Mouse (Mus musculus): Measurements from ENCODE around the gene Tie1. TPM values are rescaled to one million over a fixed set of nuclear protein-coding genes. Genes with fewer than 3 reads are reported as not detected.
"Not testable (repeated sequence)": the region's sequence is repeated elsewhere in the genome, so short reads cannot be mapped to it uniquely, and the experiment has no call there.

Tie1 gene
- total RNA-seq (2021): 10 to 100 TPM; 11.0 to 14.3 TPM
- long read RNA-seq, experiment 1, full-length matches to known transcripts: 9 of 16 reads
- long read RNA-seq, experiment 1, partial matches to known transcripts: 3 of 16 reads
- long read RNA-seq, experiment 1, other reads (novel, unspliced or antisense): 4 of 16 reads
- long read RNA-seq, experiment 2, full-length matches to known transcripts: 11 of 17 reads
- long read RNA-seq, experiment 2, partial matches to known transcripts: 2 of 17 reads
- long read RNA-seq, experiment 2, other reads (novel, unspliced or antisense): 4 of 17 reads

GRCm38 (mm10) chr4:118489717-118490132, at the start of gene Tie1:
TSS of gene Tie1 (minus strand) at chr4:118490061.
- peak; percentile 24 for DNase-seq (ENCODE audit: low spot score)

GRCm38 (mm10) chr4:118537801-118538200, 47.9 kb upstream of the Tie1 start:
- no peak for DNase-seq (ENCODE audit: low spot score)

GRCm38 (mm10) chr4:118535610-118536009, 45.7 kb upstream of the Tie1 start:
- no peak for DNase-seq (ENCODE audit: low spot score)

DNA sequence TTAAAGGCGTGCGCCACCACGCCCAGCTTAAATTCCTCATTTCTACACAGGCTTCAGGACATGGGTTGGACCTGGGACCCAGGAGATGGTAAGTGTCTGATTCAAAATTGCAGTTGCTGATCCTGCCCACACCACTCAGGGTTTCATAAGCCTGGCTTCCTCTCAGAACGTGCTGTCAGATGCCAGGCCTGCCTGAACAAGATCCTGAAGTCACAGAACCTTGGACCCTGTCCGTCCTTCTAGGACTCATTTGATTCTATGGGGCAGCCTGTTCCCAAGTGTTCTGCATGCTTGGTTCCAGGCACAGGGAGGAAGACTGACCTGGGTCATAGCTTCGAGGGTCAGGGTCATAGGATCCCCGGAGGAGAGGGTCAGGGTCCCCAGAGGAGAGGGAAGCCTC, 43.7 kb upstream of the Tie1 start:
- no peak for DNase-seq (ENCODE audit: low spot score)

- no peak for DNase-seq (ENCODE audit: low spot score)
Measured at GRCm38 (mm10) chr4:118533156-118533555, 43.3 kb upstream of the Tie1 start.

GRCm38 (mm10) chr4:118532663-118533062, 42.8 kb upstream of the Tie1 start:
- no peak for DNase-seq (ENCODE audit: low spot score)

GRCm38 (mm10) chr4:118527720-118528119, 37.9 kb upstream of the Tie1 start:
- no peak for DNase-seq (ENCODE audit: low spot score)

- DNase-seq (ENCODE audit: low spot score): no peak
Measured at GRCm38 (mm10) chr4:118527335-118527681, 37.4 kb upstream of the Tie1 start.

- no peak for DNase-seq (ENCODE audit: low spot score)
Measured at GRCm38 (mm10) chr4:118526408-118527334, 36.8 kb upstream of the Tie1 start, which contains the start of gene 2610528J11Rik. TSS of gene 2610528J11Rik (plus strand) at chr4:118526999.

DNA sequence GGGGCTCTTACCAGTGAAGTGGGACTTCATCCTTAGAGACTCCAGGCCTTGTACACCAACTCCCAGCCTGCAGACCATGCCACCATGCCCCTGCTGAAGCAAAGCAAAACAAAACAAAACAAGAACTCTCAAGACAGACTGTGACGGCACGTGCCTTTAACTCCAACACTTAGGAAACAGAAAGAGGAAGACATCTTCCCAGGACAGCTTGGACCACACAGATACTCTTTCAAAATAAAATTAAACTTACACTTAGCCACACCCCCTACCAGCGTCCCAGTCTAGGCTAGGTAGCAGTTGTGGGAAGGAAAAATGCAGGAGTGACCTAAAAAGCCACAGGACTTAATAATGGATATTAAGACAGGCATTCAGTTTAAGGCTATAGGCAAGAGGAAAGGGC, 35.9 kb upstream of the Tie1 start:
- no peak for DNase-seq (ENCODE audit: low spot score)

DNA sequence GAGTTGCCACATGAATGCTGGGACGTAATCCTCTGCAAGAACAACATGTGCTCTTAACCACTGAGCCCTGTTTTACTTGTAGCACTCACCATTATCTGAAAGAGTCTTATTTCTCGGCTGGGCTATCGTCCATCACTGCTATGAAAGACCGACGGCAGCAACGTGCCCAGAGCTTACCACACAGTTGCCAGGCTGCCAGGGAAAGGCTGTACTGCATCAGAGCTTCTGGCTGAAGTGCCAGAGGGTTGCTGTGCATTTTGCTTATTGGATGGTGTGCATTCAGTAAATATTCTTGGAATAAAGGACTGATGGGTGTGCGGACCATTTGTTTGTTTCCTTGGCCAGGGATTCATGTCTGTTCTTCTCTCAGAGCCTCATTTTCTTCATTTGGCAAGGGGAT, 34.1 kb upstream of the Tie1 start:
- DNase-seq (ENCODE audit: low spot score): no peak

DNA sequence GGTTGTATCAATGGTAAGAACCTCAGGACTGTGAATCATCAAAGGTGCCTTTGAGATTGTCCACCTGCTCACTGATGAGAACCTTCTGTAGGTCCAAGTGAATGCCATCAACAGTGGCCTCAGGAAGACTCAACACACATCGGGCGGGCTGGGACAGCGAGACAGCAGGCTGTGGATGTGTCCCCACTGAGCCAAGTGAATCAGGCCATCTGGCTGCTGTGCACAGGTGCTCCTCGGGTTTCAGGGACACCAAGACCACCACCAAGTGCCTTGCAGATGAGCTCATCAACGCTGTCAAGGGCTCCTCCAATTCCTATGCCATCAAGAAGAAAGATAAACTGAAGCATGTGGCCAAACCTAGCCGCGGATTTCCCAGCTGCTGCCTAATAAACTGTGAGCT, 32.4 kb upstream of the Tie1 start:
- DNase-seq (ENCODE audit: low spot score): no peak

DNA sequence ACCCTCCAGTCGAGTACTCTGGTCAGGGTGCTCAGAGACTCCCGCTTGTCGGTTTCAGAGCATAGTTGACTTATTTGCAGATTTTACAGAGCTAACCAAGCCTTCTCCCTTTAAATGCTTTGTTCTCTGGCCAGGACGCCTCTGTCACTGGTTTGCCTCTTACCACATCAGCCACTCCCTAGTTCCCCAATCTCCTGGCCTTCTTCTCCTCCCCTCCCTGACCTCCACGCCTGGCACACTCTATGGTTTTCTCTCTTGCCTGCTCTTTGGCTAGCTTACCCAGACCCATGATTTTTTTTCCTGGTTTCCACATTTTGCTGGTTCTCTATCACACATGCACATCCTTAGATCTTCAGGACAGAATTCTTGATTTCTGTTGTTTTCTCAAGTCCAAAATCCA, 28.3 kb upstream of the Tie1 start:
- DNase-seq (ENCODE audit: low spot score): no peak

DNA sequence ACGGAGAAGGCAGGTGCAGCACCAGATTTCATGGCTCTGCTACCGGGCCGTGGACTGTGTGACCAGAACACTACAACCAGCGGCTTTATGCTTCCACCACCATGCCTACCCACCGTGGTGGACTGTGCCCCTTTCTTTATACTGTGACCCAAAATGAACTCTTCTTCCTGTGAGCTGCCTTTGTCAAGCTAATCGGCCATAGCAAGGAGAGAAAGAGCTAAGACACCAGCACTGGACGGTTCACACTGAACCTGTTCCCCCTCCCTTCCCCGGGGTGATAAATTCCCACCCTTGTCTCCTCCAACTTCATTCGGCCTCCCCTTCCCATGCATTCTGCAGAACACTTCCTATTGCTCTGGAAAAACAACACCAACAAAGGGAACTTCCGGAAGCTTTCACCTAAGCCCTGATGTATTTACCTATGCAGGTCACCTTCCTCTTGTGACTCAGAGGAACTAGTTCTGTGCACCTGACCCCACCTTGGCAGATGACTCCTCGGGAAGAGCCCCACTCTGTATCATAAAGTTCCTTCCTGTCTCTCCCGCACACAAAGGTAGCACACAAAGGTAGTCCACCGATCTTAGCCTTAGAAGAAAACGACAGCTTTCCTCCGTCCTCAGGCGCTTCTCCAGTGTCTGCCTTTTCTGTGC, 27.8 kb upstream of the Tie1 start:
- DNase-seq (ENCODE audit: low spot score): no peak

DNA sequence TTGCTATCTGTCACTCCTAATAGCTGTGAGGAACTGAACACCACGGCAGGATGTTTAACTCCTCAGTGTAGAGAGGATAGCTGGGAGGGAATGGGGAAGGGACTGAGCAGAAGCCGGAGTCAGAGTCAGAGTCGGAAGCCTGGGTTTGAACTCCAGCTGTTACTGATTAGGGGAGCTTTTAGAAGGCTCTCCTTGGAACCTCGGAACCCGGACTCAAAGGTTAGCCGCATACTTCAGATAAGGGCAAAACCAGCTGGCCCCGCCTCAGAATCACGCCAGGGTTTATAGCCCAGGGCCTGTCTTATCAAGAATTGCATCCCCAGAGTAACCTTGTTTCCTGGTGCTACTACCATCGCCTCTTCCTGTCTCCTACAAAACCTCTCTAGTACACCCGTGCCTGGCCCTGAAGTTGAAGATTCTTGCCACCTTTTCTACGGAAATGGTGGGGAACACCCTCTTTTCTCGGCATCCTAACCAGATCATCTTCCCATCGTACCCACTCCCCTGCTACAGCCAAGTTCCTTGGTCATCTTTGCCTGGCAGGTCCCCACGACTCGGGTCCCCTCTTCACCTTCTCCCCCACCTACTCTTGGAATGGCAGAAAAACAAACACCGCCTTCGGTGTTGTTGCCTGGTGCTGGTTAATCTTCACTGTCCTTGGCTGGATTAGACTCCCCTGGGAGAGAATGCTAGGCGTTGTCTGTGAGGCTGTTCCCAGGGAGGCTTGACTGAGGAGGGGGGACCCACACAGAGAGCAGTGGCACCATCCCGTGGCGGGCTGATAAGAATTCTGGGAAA, 27.0 kb upstream of the Tie1 start:
- DNase-seq (ENCODE audit: low spot score): no peak

DNA sequence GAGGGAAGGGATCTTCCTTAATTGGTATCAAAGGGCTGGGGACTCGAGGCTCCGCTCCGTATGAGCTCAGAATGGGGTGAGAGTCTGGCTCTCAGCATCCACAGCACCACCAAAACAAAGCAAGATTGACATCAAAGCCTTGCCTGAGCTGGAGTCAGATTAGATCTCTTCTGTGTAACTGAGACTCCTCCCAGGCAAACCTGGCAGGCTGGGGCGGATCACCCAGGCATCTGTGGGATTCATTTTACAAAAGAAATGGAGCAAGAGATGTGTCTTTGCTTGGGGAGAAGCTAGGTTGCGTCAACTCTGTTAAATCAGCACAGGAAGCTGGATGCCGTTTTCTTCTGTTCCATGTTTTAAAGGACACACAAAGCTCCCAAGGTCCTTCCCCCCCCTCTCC, 19.2 kb upstream of the Tie1 start:
- no peak for DNase-seq (ENCODE audit: low spot score)

DNA sequence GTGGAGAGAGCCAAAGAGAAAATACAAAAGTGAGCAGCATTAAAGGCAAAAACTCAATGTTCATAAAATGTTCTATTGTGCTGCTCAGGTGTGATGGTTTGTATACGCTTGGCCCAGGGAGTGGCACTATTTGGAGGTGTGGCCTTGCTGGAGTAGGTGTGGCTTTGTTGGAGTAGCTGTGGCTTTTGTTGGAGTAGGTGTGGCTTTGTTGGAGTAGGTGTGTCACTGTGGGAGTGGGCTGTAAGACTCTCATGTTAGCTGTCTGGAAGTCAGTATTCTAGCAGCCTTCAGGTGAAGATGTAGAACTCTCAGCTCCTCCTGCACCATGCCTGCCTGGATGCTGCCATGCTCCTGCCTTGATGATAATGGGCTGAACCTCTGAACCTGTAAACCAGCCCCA, 17.3 kb upstream of the Tie1 start:
- not testable (repeated sequence) for DNase-seq (ENCODE audit: low spot score)

DNA sequence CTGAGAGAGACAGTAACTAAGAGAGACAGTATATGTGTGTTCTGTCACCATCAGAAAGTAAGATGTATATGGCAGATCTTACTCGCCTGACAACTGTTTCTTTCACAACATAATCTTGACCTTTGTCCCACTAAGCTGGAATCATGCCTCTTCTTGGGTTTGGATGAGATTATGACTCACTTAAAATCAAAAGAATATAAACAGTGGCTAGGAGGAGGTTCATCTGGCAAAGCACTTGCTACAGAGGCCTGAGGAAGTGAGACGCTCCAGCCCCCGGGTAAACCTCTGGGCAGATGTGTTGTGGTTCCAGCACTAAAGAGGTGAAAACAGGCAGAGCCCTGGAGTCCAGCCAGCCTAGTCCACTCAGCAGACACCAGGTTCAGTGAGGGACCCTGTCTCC, 15.7 kb upstream of the Tie1 start:
- DNase-seq (ENCODE audit: low spot score): no peak

- DNase-seq (ENCODE audit: low spot score): no peak
Measured at GRCm38 (mm10) chr4:118500792-118501191, 10.9 kb upstream of the Tie1 start.

DNA sequence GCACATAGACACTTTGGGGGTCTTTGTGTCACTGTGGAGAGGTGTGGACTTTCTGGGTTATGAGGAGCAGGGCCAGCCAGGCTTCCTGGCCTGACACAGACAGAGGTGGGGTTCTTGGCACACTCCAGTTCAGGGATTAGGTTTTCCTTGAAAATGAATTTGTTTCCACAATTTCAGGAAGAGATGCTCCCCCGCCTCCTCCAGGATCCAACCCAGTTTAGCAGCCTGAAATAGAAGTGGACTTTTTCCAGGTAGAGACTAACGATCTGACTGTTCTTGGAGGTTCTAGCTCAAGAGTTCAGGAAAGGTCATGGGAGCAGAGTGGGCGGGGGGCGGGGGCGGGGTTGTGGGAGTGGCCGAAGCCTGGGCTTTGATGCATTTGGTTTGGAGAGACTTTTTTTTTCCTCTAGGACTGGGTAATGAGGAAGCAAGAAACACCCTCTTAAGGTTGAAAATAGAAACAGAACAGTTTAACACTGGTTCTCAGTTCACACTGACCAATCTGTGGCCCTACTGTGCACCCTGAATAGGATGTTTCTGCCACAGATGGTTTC, 10.4 kb upstream of the Tie1 start:
- DNase-seq (ENCODE audit: low spot score): no peak

DNA sequence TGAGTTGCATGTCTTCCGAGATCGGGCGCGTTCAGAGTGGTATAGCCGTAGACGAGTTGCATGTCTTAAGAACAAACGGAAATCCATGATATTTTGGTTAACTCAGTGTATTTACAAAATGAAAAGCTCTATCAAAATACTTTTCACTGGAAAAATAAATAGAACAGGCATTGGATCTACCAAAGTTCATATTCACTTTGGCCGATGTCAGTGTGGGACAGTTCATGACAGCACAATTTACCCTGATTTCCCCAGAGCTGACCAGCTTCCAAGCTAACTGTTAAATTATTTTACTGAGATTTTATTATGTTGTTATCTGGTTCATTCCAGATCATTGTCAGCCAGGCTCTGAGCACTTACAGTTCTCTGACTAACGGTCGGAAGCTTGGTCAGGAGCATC, 600 bp upstream of the Tie1 start:
- DNase-seq (ENCODE audit: low spot score): no peak
